Mouse (Mus musculus) intestine, postnatal 0 days (tissue): ENCODE measurements around the gene Fstl5. TPM values are rescaled to one million over a fixed set of nuclear protein-coding genes. Genes with fewer than 3 reads are reported as not detected.

Source experiments
- ATAC-seq: fragments of 200-750 bp; cut with Nextera tagmentation; 2 replicates; pipeline ENCODE4 v1.8.0; 2017; ENCODE audit warnings: mild to moderate bottlenecking, moderate TSS enrichment, moderate library complexity
- H3K27ac ChIP-seq: fragments of 300-500 bp; sonication (generic); 2 replicates; pipeline ENCODE4 v1.5.1; 2014; ENCODE audit warnings: mild to moderate bottlenecking, low read depth, low read length, moderate library complexity
- H3K27me3 ChIP-seq: fragments of 300-500 bp; sonication (generic); replicated peaks from 2 replicates; pipeline ENCODE4 v1.6.1; 2014; ENCODE audit warnings: low read length, mixed read lengths; ENCODE audit not compliant: control insufficient read depth, insufficient read depth
- H3K36me3 ChIP-seq: fragments of 300-500 bp; sonication (generic); 2 replicates; pipeline ENCODE4 v1.6.1; 2014; ENCODE audit warnings: mild to moderate bottlenecking, moderate library complexity; ENCODE audit not compliant: control insufficient read depth, insufficient read depth
- H3K4me1 ChIP-seq: fragments of 300-500 bp; sonication (generic); replicated peaks from 2 replicates; pipeline ENCODE4 v1.6.1; 2014; ENCODE audit warnings: antibody characterized with exemption, low read length, mixed read lengths; ENCODE audit not compliant: control insufficient read depth, insufficient read depth
- H3K4me2 ChIP-seq: fragments of 300-500 bp; sonication (generic); replicated peaks from 2 replicates; pipeline ENCODE4 v1.6.1; 2014; ENCODE audit warnings: low read depth, mild to moderate bottlenecking, moderate library complexity
- H3K4me3 ChIP-seq: fragments of 300-500 bp; sonication (generic); 2 replicates; pipeline ENCODE4 v1.5.1; 2014; ENCODE audit warnings: low read depth, low read length
- H3K9ac ChIP-seq: fragments of 300-500 bp; sonication (generic); 2 replicates; pipeline ENCODE4 v1.6.1; 2014; ENCODE audit warnings: mild to moderate bottlenecking, low read depth, low read length
- H3K9me3 ChIP-seq: fragments of 300-500 bp; sonication (generic); 2 replicates; pipeline ENCODE4 v1.6.1; 2016; ENCODE audit warnings: mixed run types; ENCODE audit not compliant: control insufficient read depth
- CTCF ChIP-seq: sonication (generic); IDR thresholded peaks from 2 replicates; pipeline ENCODE4 v1.5.1; 2016; ENCODE audit warnings: low read depth, mild to moderate bottlenecking, control low read depth, antibody characterized with exemption, moderate library complexity
- WGBS: fragments of 180-500 bp; shearing (Covaris S2); extraction: QIAGEN DNeasy Blood & Tissue Kit; methylation state at CpG from one replicate; pipeline ENCODE4 v1.1.7; 2014; 5-methylcytosine and 5-hydroxymethylcytosine counted together
- polyA plus RNA-seq: library from polyadenylated mRNA; unstranded; fragments of >200 nt; fragmentation: Nextera tagmentation; extraction: Ambion mirVana; gene quantifications from 2 replicates; pipeline ENCODE4 v1.2.1, GENCODE M21; 2015

The Fstl5 gene
- polyA plus RNA-seq, 1 experiment from 2014 or later: 1.9 TPM

- TF ChIP-seq CTCF: no peak
- ATAC-seq: no peak
- WGBS: 73% methylated on average over 2 of the region's 2 CpGs
- Histone ChIP-seq H3K4me1 (no peaks in the 10 kb centered on the region), H3K4me2 (no peak overlapping the region), H3K9ac (no peak overlapping the region), H3K4me3 (no peak overlapping the region), H3K27ac (no peak overlapping the region), H3K9me3 (no peaks in the 10 kb centered on the region), H3K27me3 (no peaks in the 10 kb centered on the region), H3K36me3 (no peaks in the 10 kb centered on the region)
Observed at GRCm38 (mm10) chr3:76680546-76680883, 606.4 kb downstream of the Fstl5 start.

GRCm38 (mm10) chr3:76697134-76697629, 623.1 kb downstream of the Fstl5 start:
- no peak for ATAC-seq
- WGBS: 64% methylated on average over 1 of the region's 1 CpGs
- Histone ChIP-seq H3K9me3 (no peaks in the 10 kb centered on the region), H3K9ac (no peak overlapping the region), H3K4me3 (no peak overlapping the region), H3K27me3 (no peaks in the 10 kb centered on the region), H3K36me3 (no peaks in the 10 kb centered on the region), H3K4me1 (no peaks in the 10 kb centered on the region), H3K27ac (no peak overlapping the region), H3K4me2 (no peak overlapping the region)
- TF ChIP-seq CTCF: no peak

GRCm38 (mm10) chr3:76739221-76739620, 665.2 kb downstream of the Fstl5 start:
- Histone ChIP-seq H3K4me1 (no peaks in the 10 kb centered on the region), H3K4me3 (no peak overlapping the region), H3K27me3 (no peaks in the 10 kb centered on the region), H3K27ac (no peak overlapping the region), H3K9ac (no peak overlapping the region), H3K9me3 (no peaks in the 10 kb centered on the region), H3K4me2 (no peak overlapping the region), H3K36me3 (no peaks in the 10 kb centered on the region)
- TF ChIP-seq CTCF: no peak
- ATAC-seq: no peak
- WGBS: 83% methylated on average over 2 of the region's 2 CpGs

Other genes with a start within 250 kb of the Fstl5 start
- gene Golim4, start 117.3 kb upstream of the Fstl5 start, polyA plus RNA-seq: 30.3 and 31.9 TPM in 2 replicates